Mouse (Mus musculus) frontal cortex, postnatal 25 days (tissue): ENCODE data around the gene Zcchc4.
"Not testable (repeated sequence)": the region's sequence is repeated elsewhere in the genome, so short reads cannot be mapped to it uniquely, and the experiment has no call there.

ENCODE experiments used
- DNase-seq, 2 experiments: peaks; one replicate each; pipeline ENCODE4 v3.0.0; 2022; ENCODE audit warnings: low spot score in 2 of 2

Zcchc4 gene

GRCm38 (mm10) chr5:52775237-52775636 is at the start of gene Zcchc4:
Gene Zcchc4 (plus strand): TSS chr5:52775409.
- DNase-seq: no peak

- no peak for DNase-seq
Measured at GRCm38 (mm10) chr5:52727747-52728146, 47.5 kb upstream of the Zcchc4 start.

- no peak for DNase-seq
Measured at GRCm38 (mm10) chr5:52732811-52733210, 42.4 kb upstream of the Zcchc4 start.

GRCm38 (mm10) chr5:52736046-52736445 is 39.2 kb upstream of the Zcchc4 start:
- no peak for DNase-seq

GRCm38 (mm10) chr5:52741391-52742111 is 33.7 kb upstream of the Zcchc4 start, which contains the start of gene Pi4k2b:
Gene Pi4k2b (plus strand): TSS chr5:52741574.
- DNase-seq: peak; percentile 6 to 30

- DNase-seq: no peak
Measured at GRCm38 (mm10) chr5:52742112-52742813, 32.9 kb upstream of the Zcchc4 start.

GRCm38 (mm10) chr5:52743231-52743630 is 32.0 kb upstream of the Zcchc4 start:
- DNase-seq: no peak

GRCm38 (mm10) chr5:52746920-52747319 is 28.3 kb upstream of the Zcchc4 start:
- DNase-seq: no peak

GRCm38 (mm10) chr5:52748732-52749131 is 26.5 kb upstream of the Zcchc4 start:
- DNase-seq: no peak

- no peak for DNase-seq
Measured at GRCm38 (mm10) chr5:52753146-52753545, 22.1 kb upstream of the Zcchc4 start.

GRCm38 (mm10) chr5:52754196-52754595 is 21.0 kb upstream of the Zcchc4 start:
- DNase-seq: no peak

GRCm38 (mm10) chr5:52755337-52755736 is 19.9 kb upstream of the Zcchc4 start:
- no peak for DNase-seq

- DNase-seq: no peak
Measured at GRCm38 (mm10) chr5:52755989-52756388, 19.2 kb upstream of the Zcchc4 start.

- DNase-seq: no peak
Measured at GRCm38 (mm10) chr5:52762586-52762985, 12.6 kb upstream of the Zcchc4 start.

- no peak for DNase-seq
Measured at GRCm38 (mm10) chr5:52774267-52774666, 942 bp upstream of the Zcchc4 start.

GRCm38 (mm10) chr5:52776466-52777354 is 1.5 kb downstream of the Zcchc4 start:
- DNase-seq: not testable (repeated sequence)

GRCm38 (mm10) chr5:52782523-52783250 is 7.5 kb downstream of the Zcchc4 start:
- peak; percentile 77 to 84 for DNase-seq

GRCm38 (mm10) chr5:52783251-52783620 is 8.0 kb downstream of the Zcchc4 start:
- no peak for DNase-seq

- no peak for DNase-seq
Measured at GRCm38 (mm10) chr5:52783957-52784356, 8.7 kb downstream of the Zcchc4 start.

GRCm38 (mm10) chr5:52786556-52787322 is 11.5 kb downstream of the Zcchc4 start:
- DNase-seq: no peak

- no peak for DNase-seq
Measured at GRCm38 (mm10) chr5:52793230-52793629, 18.0 kb downstream of the Zcchc4 start.
